Mouse (Mus musculus) limb, embryonic 12.5 days (tissue): ENCODE data around the gene Gde1. TPM values are rescaled to one million over a fixed set of nuclear protein-coding genes. Genes with fewer than 3 reads are reported as not detected.

Experiments used
- ATAC-seq: fragments of 200-750 bp; cut with Nextera tagmentation; 2 replicates; pipeline ENCODE4 v1.8.0; 2017; ENCODE audit warnings: low read depth, moderate TSS enrichment; ENCODE audit not compliant: insufficient number of reproducible peaks, insufficient read depth, low FRiP score, low TSS enrichment
- H3K27ac ChIP-seq: fragments of 300-500 bp; sonication (generic); 2 replicates; pipeline ENCODE4 v1.5.1; 2016; ENCODE audit warnings: mild to moderate bottlenecking, moderate library complexity
- H3K27me3 ChIP-seq: fragments of 300-500 bp; sonication (generic); 2 replicates; pipeline ENCODE4 v1.6.1; 2016; ENCODE audit warnings: mild to moderate bottlenecking, moderate library complexity
- H3K36me3 ChIP-seq: fragments of 300-500 bp; sonication (generic); 2 replicates; pipeline ENCODE4 v1.6.1; 2016; ENCODE audit warnings: mild to moderate bottlenecking, moderate library complexity
- H3K4me1 ChIP-seq: fragments of 300-500 bp; sonication (generic); replicated peaks from 2 replicates; pipeline ENCODE4 v1.6.1; 2016
- H3K4me2 ChIP-seq: fragments of 300-500 bp; sonication (generic); 2 replicates; pipeline ENCODE4 v1.6.1; 2016; ENCODE audit warnings: mild to moderate bottlenecking, moderate library complexity
- H3K4me3 ChIP-seq: fragments of 300-500 bp; sonication (generic); replicated peaks from 2 replicates; pipeline ENCODE4 v1.5.1; 2016; ENCODE audit warnings: mild to moderate bottlenecking
- H3K9ac ChIP-seq: fragments of 300-500 bp; sonication (generic); replicated peaks from 2 replicates; pipeline ENCODE4 v1.6.1; 2016; ENCODE audit warnings: mild to moderate bottlenecking, moderate library complexity
- H3K9me3 ChIP-seq: fragments of 300-500 bp; sonication (generic); 2 replicates; pipeline ENCODE4 v1.6.1; 2016; ENCODE audit warnings: mild to moderate bottlenecking, moderate library complexity
- WGBS: fragments of 180-500 bp; shearing (Covaris S2); methylation state at CpG from one replicate; pipeline ENCODE4 v1.1.7; 2016; 5-methylcytosine and 5-hydroxymethylcytosine counted together
- polyA plus RNA-seq: library from polyadenylated mRNA; unstranded; fragments of >200 nt; fragmentation: Nextera tagmentation; extraction: Ambion mirVana; gene quantifications from 2 replicates; pipeline ENCODE4 v1.2.1, GENCODE M21; 2016

The Gde1 gene
- polyA plus RNA-seq, 1 experiment from 2014 or later = 72.7 TPM

GRCm38 (mm10) chr7:118656730-118657129, 48.8 kb downstream of the Gde1 start:
- Histone ChIP-seq H3K4me3 (no peak overlapping the region), H3K4me2 (no peak overlapping the region), H3K27ac (no peak overlapping the region), H3K27me3 (no peaks in the 10 kb centered on the region), H3K9ac (no peak overlapping the region), H3K36me3 (no peaks in the 10 kb centered on the region), H3K4me1 (no peaks in the 10 kb centered on the region), H3K9me3 (no peaks in the 10 kb centered on the region)
- no peak for ATAC-seq
- WGBS = 61% methylated on average over 6 of the region's 6 CpGs

- H3K4me2 ChIP-seq = no peak overlapping the region
- H3K9me3 ChIP-seq = no peaks in the 10 kb centered on the region
- H3K4me3 ChIP-seq = no peak overlapping the region
- H3K4me1 ChIP-seq = no peaks in the 10 kb centered on the region
- no peak overlapping the region for H3K27ac ChIP-seq
- H3K27me3 ChIP-seq = no peaks in the 10 kb centered on the region
- no peak overlapping the region for H3K9ac ChIP-seq
- H3K36me3 ChIP-seq = no peaks in the 10 kb centered on the region
- no peak for ATAC-seq
- WGBS = 74% methylated on average over 6 of the region's 6 CpGs
These were observed 52.8 kb downstream of the Gde1 start for GRCm38 (mm10) chr7:118652572-118653295.

- no peak overlapping the region for H3K4me3 ChIP-seq
- H3K27me3 ChIP-seq = no peaks in the 10 kb centered on the region
- no peaks in the 10 kb centered on the region for H3K9me3 ChIP-seq
- no peak overlapping the region for H3K4me2 ChIP-seq
- no peak for ATAC-seq
- H3K9ac ChIP-seq = no peak overlapping the region
- no peak overlapping the region for H3K27ac ChIP-seq
- no peaks in the 10 kb centered on the region for H3K4me1 ChIP-seq
- 83% methylated on average over 1 of the region's 1 CpGs for WGBS
- H3K36me3 ChIP-seq = no peaks in the 10 kb centered on the region
These were observed 54.7 kb downstream of the Gde1 start for GRCm38 (mm10) chr7:118650891-118651290.

- H3K4me3 ChIP-seq = no peak overlapping the region
- 85% methylated on average over 4 of the region's 4 CpGs for WGBS
- no peaks in the 10 kb centered on the region for H3K36me3 ChIP-seq
- no peak for ATAC-seq
- H3K27ac ChIP-seq = no peak overlapping the region
- H3K27me3 ChIP-seq = no peaks in the 10 kb centered on the region
- H3K9ac ChIP-seq = no peak overlapping the region
- no peaks in the 10 kb centered on the region for H3K9me3 ChIP-seq
- H3K4me2 ChIP-seq = no peak overlapping the region
- no peaks in the 10 kb centered on the region for H3K4me1 ChIP-seq
These were observed 55.5 kb downstream of the Gde1 start for GRCm38 (mm10) chr7:118650119-118650518.

- no peaks in the 10 kb centered on the region for H3K27me3 ChIP-seq
- WGBS = 83% methylated on average over 7 of the region's 7 CpGs
- no peak overlapping the region for H3K27ac ChIP-seq
- H3K9me3 ChIP-seq = no peaks in the 10 kb centered on the region
- H3K4me2 ChIP-seq = no peak overlapping the region
- no peak overlapping the region for H3K4me3 ChIP-seq
- ATAC-seq = no peak
- H3K4me1 ChIP-seq = no peaks in the 10 kb centered on the region
- no peak overlapping the region for H3K9ac ChIP-seq
- H3K36me3 ChIP-seq = no peaks in the 10 kb centered on the region
These were observed 56.2 kb downstream of the Gde1 start for GRCm38 (mm10) chr7:118649328-118649727.

GRCm38 (mm10) chr7:118646237-118646636, 59.3 kb downstream of the Gde1 start:
- H3K4me1 ChIP-seq = no peaks in the 10 kb centered on the region
- no peak overlapping the region for H3K4me2 ChIP-seq
- no peaks in the 10 kb centered on the region for H3K27me3 ChIP-seq
- H3K9me3 ChIP-seq = no peaks in the 10 kb centered on the region
- H3K36me3 ChIP-seq = no peaks in the 10 kb centered on the region
- no peak overlapping the region for H3K27ac ChIP-seq
- 97% methylated on average over 1 of the region's 1 CpGs for WGBS
- no peak overlapping the region for H3K4me3 ChIP-seq
- H3K9ac ChIP-seq = no peak overlapping the region
- no peak for ATAC-seq

Other genes starting within 250 kb of the Gde1 start
- 4.6 and 5.0 TPM in 2 replicates for gene Itpripl2, start 213.8 kb downstream of the Gde1 start, polyA plus RNA-seq
- gene Coq7, start 172.4 kb downstream of the Gde1 start, polyA plus RNA-seq = 86.6 and 95.2 TPM in 2 replicates
- gene Tmc7, start 121.0 kb downstream of the Gde1 start, polyA plus RNA-seq = 4.0 and 4.8 TPM in 2 replicates
- not detected in 2 replicates for gene Tmc5, start 108.5 kb downstream of the Gde1 start, polyA plus RNA-seq
- gene Ccp110, start 6.8 kb upstream of the Gde1 start, polyA plus RNA-seq = 31.8 and 33.2 TPM in 2 replicates
- 69.8 and 73.7 TPM in 2 replicates for gene Vps35l, start 34.4 kb upstream of the Gde1 start, polyA plus RNA-seq
- 2.3 and 2.8 TPM in 2 replicates for gene Iqck, start 150.0 kb upstream of the Gde1 start, polyA plus RNA-seq
- gene Knop1, start 150.5 kb upstream of the Gde1 start, polyA plus RNA-seq = 114 and 126 TPM in 2 replicates